Mouse (Mus musculus) retina, postnatal 7 days (tissue): Measurements from ENCODE around the gene Dok4.
A peak's percentile ranks its signal among the peaks of the same experiment; 100 is the strongest.
"Not testable (repeated sequence)": the region's sequence is repeated elsewhere in the genome, so short reads cannot be mapped to it uniquely, and the experiment has no call there.

Source experiments
- DNase-seq: peaks from one replicate; pipeline ENCODE4 v3.0.0-alpha.2; 2012; ENCODE audit warnings: low read depth, low spot score

Gene Dok4

GRCm38 (mm10) chr8:94880742-94881141, 4.6 kb upstream of the Dok4 start:
- no peak for DNase-seq

DNA sequence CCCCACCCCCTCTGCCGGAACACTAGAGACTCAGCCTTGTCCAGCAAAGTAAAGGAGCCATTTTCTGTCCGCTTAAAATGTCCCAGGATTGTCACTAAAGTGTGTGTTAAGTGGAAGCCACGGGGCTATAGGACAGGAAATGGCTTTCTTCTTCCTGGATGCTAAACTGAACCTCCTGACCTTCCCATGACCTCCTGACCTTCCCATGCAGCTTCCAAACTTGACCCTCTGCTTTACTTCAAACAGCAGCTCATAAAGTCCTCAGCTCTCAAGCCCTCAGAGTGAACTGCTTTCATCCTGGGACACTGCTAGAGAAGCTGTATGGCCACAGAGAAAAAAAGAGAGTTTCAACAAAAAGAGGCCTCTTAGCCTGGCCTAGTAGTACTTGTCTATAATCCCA, 690 bp upstream of the Dok4 start:
- DNase-seq = no peak

DNA sequence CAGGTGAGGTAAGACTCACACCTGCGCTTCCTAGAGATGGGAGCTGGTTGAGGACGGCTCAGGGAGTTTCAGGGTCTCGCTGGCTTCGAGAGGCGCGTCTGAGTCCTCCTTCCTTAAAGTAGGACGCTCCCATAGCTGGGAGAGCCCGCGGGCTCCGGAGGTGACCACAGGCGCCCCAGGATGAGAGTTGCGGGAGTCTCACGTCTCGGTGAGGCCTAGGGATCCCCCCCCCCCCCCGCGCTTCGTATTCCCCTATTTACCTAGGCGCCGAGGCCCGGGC, 319 bp downstream of the Dok4 start:
- DNase-seq = no peak

DNA sequence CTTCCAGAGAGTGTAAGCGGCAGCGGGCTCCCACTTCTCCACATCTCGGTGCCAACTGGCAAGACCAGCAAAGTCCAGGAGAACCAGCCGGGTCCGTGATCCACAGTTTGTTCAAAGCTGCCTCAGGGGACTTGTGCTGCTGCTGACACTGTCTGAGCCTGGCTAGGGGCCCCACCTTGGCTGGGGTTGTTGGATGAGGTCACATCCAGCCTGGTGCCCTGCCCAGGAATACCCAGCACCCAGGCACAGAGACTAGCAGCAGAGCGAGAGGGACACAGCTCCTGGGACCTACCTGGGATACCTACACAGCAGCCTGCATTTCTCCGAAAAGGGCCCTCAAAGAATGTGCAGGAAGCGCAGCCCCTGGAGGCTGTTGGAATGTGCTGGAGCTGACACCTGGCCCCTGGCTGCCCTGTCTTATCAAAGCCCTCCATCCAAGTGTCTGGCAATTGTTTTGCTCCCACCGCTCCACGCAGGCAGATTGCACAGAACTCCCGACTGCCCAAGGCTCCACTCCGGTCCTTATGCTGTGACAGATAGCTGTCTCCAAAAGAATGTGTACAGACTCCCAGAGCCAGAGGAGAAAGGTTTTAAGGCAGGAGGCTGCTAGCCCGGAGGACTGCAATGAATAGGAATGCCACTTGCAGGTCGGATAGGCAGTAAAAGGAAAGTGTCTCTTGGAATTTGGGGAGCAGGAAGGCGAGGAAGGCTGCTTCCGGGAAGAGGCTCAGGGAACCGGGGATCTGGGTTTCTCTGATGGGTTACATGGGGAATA, 847 bp downstream of the Dok4 start:
- DNase-seq = no peak

- DNase-seq = peak; percentile 51
Observed at GRCm38 (mm10) chr8:94874358-94874757, 1.8 kb downstream of the Dok4 start.

DNA sequence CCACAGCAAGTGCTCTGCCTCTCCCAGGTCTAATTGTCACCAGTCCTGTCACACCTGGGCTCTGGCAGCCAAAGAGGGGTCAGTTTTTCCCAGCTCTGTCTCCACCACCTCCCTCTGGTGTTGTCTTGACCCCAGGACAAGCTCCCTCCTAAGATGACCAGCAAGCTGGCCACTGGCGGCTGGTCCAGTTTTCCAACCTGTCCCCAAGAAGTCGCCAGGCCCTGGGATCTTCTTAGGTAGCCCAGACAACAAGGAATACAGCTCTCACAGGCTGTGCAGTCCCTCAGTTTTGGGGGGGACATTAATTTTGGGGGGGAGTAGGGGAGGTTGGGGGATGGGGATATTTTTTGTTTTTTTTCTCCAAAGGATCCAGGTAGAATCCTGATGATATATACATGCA, 3.6 kb downstream of the Dok4 start:
- DNase-seq = no peak

- no peak for DNase-seq
Observed at GRCm38 (mm10) chr8:94872156-94872555, 4.0 kb downstream of the Dok4 start.

- DNase-seq = no peak
Observed at GRCm38 (mm10) chr8:94871108-94871894, 4.8 kb downstream of the Dok4 start.

- no peak for DNase-seq
Observed at GRCm38 (mm10) chr8:94870474-94871107, 5.5 kb downstream of the Dok4 start.

DNA sequence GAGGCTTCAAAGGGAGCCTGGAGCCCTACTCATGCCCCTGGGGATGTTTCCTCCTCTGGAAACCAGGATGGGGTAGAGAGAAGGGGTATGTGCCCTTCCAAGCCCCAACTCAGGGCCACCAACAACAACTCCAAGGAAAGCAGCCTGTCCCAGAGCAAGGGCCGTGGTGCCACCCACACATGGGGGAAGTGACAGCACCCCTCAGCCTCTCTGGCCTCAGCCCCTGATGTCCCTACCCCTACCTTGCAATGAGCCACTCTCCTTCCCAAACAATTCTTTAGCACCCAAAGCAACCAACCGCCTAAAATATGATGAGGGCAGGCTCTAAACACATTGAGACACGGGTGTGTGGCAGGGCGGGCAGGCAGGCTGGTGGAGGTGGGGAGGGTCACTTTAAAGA, 6.1 kb downstream of the Dok4 start:
- no peak for DNase-seq

DNA sequence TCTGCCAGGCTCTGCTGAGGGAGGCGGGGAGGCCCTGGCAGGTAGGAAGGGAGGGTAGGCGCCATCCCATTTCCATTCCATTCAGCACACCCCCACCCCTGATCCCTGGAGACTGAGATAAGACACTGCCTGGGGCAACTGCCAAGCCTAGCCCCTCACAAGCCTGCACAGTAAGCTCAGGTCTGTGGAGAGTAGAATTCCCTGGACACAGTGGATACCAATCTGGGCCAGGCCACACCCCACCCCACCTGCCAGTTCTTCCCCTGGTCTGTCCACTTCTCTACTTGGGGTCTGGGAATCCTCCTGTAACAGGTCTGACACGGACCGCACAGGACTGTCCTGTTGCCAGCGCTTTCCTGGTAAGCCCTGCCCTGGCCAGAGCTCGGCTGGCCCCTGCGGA, 7.0 kb downstream of the Dok4 start:
- no peak for DNase-seq

GRCm38 (mm10) chr8:94866921-94867320, 9.2 kb downstream of the Dok4 start:
- DNase-seq = no peak

GRCm38 (mm10) chr8:94865292-94865691, 10.8 kb downstream of the Dok4 start:
- no peak for DNase-seq

DNA sequence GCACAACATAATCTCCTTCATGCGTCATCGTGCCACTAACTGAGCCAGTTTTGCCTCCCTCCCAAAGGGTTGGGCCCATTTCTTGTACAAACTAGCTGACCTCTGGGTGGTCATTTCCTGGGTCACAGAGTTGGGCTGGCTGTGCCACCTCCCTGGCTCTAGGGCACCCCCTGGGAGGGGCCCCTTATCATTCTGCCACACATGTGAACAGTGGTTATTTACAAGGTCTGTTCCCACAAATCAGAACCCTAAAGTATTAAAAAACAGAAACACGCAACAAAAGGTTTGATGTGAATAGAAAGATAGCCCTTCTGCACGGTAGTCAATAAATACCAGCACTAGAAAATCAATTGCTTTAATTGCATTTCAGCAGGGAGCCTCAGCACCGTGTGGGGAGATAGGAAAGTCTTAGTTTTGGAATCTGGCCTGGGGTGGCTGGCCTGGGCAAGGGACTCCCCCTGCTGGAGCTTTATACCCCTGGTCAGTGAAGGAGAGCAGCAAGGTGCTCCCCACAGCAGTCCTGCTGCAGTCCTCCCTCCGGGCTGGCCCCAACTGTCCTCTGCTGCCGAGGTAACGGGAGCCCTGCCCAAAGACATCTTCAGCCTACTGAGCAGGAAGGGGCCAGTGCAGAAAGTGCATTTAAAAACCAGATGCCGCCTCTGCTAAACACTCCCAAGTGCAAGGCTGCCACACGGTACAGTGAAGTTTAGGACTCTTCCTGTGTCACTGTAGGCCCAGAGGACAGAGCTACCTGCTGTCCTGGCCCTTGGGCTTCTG, 12.0 kb downstream of the Dok4 start:
- DNase-seq = no peak

DNA sequence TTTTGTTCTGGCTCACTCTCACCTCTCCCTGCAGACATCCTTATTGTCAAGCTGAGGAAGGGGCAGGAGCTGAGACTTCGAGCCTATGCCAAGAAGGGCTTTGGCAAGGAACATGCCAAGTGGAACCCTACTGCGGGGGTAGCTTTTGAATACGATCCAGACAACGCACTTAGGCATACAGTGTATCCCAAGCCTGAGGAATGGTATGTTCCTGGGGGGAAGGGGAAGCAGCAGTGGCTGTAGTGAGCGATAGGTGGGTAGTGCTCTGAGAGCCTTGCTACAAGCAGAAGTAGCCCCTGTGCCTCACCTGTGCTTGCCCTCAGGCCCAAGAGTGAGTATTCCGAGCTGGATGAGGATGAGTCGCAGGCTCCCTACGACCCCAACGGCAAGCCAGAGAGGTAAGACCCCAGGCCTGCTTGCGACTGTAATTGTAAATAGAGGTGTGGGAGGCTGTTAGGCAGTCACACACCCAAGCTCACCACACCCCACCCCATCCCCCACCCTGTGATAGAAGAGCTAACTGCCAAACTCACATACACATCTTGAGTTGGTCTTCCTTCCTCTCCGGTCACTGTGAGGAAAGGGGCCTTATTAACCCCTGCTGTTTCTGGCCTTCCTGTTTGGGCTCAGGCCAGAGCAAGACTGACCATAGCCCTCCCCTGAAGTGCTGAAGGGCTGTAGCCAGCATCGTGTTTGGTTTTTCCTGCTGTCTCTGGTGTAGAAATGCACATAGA, 13.5 kb downstream of the Dok4 start:
- no peak for DNase-seq

GRCm38 (mm10) chr8:94861352-94861910, 14.7 kb downstream of the Dok4 start:
- no peak for DNase-seq

GRCm38 (mm10) chr8:94857346-94858173, 18.6 kb downstream of the Dok4 start, which contains the start of gene Polr2c:
TSS of gene Polr2c (plus strand) at chr8:94857450.
- DNase-seq = peak; percentile 76

DNA sequence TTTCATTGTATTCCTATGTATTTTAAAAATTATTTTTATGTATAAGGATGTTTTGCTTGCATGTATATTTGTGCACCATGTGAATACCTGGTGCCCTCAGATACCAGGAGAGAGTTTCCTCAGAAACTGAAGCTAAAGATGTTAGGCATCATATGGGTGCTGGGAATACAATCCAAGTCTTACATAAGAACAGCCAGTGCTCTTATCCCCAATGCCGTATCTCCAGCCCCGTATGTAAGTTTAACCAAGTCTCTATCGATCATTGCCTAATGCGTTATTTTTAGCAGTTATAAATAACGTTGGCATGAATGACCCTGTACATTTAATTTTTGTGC, 19.2 kb downstream of the Dok4 start:
- DNase-seq = no peak

- not testable (repeated sequence) for DNase-seq
Observed at GRCm38 (mm10) chr8:94854761-94855160, 21.4 kb downstream of the Dok4 start.

- DNase-seq = no peak
Observed at GRCm38 (mm10) chr8:94850049-94850448, 26.1 kb downstream of the Dok4 start.
